Mouse (Mus musculus) lung, adult 10 weeks (tissue): ENCODE data around the gene Plxnc1. TPM values are rescaled to one million over a fixed set of nuclear protein-coding genes. Genes with fewer than 3 reads are reported as not detected.

Experiments
- polyA plus RNA-seq: library from polyadenylated mRNA; stranded (reverse); fragments of 350-450 nt; fragmentation: Illumina TruSeq; extraction: RNeasy Lipid Tissue Mini Kit (QIAGEN cat#74804); gene quantifications from one replicate; pipeline ENCODE4 v1.2.3, GENCODE M21; 2014; ENCODE audit warnings: low read depth, low replicate concordance; ENCODE audit not compliant: insufficient read depth

Plxnc1 gene
- 3.8 TPM for polyA plus RNA-seq

GRCm38 (mm10) chr10:94944691-94945205 is at the start of gene Plxnc1:
Plxnc1 (minus strand) TSS chr10:94944835.

